Mouse (Mus musculus) fat pad, adult 2 months (tissue): Measurements from ENCODE around the gene Kcnd3.

Source experiments
- DNase-seq: peaks from one replicate; pipeline ENCODE4 v3.0.0-alpha.2; 2011; ENCODE audit warnings: low read depth, low spot score; ENCODE audit errors: extremely low read depth

The Kcnd3 gene

DNA sequence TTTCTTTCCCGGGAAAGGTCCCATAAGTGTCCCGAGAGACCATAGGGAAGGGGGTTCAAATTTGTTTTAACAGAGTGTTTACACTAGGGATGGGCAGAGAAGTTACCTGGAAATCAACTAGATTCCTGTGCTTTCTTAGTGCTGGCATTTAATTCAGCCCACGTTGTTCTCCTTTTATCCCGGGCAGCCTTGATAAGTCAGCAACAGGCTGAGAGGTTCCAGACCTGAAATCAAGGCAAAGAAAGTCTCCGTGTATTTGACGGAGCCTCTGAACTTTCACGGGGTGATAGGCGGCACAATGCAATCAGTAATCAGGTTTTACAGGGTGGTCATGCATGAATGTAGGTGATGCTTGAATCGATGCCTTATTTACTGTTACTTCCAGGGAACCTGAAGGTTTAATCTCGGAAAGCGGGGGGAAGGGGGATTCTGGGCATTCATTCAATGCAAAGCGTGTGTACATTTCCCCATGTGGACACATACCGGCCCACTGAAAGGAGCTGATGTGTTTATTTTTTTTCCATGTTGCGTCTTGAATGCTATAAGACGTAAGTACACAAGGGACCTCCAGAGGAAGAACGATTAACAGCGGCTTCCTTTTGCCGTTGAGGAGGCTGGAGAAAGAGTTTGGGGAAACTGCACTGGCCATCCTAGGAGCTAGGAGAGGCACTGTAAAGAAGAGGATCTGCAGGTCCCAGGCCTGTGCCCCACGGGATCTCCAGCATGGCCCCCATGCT lies 1.3 kb downstream of the Kcnd3 start:
- no peak for DNase-seq

GRCm38 (mm10) chr3:105457657-105458056 lies 5.5 kb downstream of the Kcnd3 start:
- no peak for DNase-seq

DNA sequence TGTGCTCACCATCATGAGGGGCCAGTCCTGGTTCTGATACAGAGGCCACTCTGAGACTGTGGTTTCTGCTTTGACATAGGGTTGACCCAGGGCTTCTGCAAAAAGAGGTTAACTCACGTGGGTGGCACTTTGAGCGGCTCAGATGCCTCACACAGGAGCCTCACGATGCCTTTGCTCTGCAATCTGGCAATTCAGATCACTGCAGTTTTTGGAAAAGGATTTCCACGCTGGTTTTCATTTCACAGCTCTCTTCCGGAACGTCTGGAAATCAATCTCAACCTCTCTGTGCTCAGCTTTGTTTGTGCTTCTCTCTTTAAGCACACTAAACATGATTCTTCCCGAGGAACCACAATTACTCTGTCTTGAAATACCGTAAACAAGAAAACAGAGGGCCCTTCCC lies 14.4 kb downstream of the Kcnd3 start:
- no peak for DNase-seq

DNA sequence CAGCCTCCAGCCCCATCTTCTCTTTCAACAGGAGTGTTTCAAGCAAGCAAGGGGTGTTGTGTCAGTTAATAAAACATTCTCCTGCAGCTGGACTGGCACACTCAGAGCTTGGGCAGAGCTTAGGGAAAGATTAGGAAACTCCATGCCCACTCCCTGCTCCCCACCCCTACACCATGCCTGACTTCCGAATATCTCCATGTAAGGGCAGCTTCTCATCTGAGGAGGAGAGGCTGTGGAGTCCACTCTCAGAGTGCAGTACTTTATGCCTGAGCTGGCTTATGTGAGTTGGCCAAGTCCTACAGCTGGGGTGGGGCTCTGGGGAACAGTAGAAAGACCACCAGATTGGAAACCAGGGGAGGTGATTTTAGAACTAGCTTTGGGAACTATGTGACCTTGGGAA lies 20.4 kb downstream of the Kcnd3 start:
- DNase-seq = no peak

- no peak for DNase-seq
These were observed 24.3 kb downstream of the Kcnd3 start for GRCm38 (mm10) chr3:105476408-105476807.

GRCm38 (mm10) chr3:105478876-105479275 lies 26.7 kb downstream of the Kcnd3 start:
- DNase-seq = no peak

- no peak for DNase-seq
These were observed 29.3 kb downstream of the Kcnd3 start for GRCm38 (mm10) chr3:105481419-105481818.

- no peak for DNase-seq
These were observed 31.5 kb downstream of the Kcnd3 start for GRCm38 (mm10) chr3:105483651-105484052.

DNA sequence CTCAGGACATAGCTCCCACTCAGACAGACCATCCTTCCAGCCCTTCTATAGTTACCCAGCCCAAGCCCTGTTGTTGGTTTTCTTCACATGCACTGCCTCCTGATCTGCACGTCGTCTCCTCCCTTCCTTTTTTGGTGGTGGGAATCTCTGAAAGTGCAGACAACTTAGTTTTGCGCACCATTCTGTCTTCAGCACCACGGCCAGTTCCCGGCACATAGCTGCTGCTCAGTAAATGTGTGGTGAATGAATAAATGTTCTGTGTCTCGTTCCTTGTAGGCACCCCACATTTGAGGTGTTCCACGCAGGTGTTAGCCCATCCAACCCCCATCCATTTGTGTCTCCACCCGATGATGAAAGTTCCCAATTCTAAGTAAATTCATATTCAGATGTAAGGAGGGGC lies 35.0 kb downstream of the Kcnd3 start:
- DNase-seq = no peak

DNA sequence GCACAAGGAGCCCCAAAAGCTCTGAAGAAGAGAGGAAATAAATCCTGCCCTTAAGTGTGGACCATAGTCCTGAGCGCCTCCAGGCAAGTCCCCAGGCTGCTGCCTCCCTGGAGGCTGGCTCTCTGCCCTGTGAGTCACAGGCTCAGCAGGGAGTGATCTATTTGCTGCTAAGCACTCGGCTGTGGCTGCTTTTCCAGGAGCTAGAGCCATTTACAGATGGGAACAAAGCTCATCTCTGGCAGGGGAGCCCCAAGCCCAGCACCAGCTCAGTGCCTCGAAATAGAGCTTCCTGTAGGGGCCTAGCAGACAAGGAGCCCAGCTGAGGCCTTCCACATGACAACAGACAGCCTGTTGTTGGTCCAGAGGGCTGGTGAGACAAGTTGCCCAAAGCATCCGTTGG lies 37.5 kb downstream of the Kcnd3 start:
- no peak for DNase-seq

DNA sequence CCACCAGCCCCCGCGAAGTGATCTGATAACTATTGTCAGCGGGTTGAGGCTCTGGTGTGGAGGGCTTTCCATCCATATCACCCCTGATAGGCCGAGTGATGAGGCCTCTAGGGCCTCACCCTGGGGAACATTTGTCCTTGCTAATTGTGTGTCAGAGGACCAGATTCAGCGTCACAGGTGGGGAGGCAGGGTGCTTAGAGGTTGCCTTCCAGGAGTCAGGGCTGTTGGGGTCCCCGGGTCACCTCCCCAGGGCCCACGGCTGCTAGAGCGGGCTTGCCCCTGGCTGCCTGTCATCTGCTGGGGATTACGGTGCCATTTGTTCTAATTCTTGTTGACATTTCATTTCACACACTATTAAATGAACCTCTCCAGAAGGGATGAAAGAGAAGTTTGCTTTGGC lies 42.8 kb downstream of the Kcnd3 start:
- DNase-seq = no peak

DNA sequence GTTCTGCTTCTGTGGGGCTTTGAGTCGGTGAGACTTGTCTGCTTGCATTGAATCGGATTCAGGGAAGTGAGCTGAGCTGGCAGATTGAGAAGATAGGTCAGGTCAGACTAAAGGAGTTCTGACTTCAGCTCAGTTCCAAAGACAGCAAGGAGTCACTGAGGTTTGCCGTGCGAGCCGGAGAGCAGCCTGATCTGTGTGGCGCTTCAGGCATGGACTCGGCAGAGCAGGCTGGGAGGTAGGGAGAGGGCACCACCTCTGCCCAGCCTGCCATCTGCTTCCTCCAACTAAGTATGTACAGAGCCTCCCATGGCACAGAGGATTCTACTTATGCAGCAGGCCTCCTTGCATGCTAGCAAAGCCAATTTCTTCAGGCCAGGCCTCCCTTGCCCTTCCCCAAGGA lies 44.1 kb downstream of the Kcnd3 start:
- DNase-seq = no peak

DNA sequence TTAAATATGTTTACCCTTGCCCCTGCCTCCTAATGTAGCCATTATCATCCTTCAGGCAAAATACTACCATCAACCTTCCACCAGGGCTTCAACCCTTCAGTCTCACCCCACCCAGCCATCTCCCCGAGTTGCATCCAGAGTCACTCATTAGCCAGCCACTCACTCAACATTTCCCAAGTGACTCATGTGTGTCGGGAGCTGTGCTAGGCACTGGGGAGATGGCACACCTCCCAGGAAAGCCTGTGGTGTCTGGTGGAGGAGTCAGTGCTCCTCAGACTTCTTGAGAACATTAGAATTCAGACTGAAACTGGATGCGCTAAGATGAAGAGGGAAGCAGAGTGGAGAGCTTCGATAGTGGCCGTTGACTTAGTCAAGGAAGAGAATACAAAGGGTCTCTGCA lies 44.8 kb downstream of the Kcnd3 start:
- no peak for DNase-seq

- DNase-seq = no peak
These were observed 48.9 kb downstream of the Kcnd3 start for GRCm38 (mm10) chr3:105501071-105501470.

DNA sequence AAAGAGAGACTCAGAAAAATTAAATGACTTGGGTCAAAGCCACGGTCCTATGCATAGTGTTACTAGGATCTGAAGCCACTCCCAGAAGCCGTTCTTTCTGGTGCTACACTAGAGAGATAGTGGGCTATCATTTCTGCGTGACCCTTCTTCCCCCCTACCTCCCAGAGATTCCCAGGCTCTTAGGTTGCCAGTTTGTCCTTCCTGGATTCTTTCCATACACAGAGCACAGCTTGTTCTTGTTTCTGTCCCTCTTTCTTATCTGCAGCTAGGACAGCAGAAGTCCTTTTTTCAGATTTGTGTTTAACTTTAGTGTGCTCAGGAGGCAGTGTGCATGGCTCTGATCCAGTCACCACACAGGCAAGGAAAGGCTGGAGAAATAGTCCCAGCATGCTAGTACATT lies 52.1 kb downstream of the Kcnd3 start:
- DNase-seq = no peak

GRCm38 (mm10) chr3:105505161-105505872 lies 53.2 kb downstream of the Kcnd3 start:
- DNase-seq = no peak

GRCm38 (mm10) chr3:105505873-105506170 lies 53.7 kb downstream of the Kcnd3 start:
- no peak for DNase-seq

DNA sequence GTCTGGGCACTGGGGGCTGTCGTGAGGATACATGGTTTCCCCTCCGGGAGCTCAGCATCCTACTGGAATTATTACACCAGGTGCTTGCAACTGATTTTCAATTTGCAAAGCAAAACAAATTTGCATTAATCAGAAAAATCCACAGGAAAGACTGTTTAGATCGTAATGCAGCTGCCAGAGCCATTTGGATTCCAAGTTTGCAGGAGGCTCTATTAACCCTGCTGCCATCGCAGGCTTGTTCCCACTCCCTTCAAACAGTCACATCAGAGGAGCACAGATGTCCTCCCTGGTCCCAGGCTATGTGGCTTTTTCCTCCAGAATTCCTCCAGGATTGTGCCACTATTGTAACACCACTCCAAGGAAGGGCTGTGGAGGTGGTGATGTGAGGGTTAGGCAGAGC lies 54.5 kb downstream of the Kcnd3 start:
- no peak for DNase-seq

- DNase-seq = no peak
These were observed 57.2 kb downstream of the Kcnd3 start for GRCm38 (mm10) chr3:105509321-105509720.

DNA sequence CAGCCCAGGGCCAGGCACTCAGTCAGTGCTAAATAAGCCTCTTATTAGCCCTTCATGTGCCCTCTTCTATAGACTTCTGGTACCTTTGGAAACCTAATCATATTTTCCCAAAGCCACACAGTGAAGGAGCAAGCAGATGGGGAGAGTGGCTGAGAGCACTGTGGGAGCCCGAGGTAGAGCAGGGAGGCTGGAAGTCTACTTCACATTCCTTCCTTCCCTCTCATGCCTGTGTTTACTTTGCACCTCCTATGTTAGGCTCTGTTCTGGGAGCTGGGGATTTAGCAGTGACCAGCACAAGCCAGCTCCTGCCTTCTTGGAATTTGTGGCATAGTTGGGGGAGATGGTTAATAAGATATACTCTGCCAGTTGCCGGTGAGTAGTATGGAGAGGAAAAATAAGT lies 59.7 kb downstream of the Kcnd3 start:
- DNase-seq = no peak

DNA sequence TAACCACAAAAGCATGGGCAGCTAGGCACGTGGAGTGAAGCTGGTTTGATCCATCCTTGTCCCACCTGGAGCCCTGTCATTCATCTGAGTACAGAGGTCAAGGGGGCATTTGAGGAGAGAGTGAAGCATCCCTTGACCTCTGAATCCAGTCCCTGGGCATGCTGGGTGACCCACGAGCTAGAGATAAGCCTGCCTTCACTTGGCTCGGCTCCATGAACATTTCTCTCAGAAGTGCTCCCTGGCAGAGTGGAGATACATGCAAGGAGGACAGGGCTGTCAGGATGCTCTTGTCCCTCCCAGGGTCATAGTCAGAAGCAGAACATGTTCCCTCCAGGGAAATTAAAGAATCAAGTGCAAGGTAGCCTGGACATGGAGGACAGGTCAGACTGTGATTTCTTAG lies 62.1 kb downstream of the Kcnd3 start:
- DNase-seq = no peak

DNA sequence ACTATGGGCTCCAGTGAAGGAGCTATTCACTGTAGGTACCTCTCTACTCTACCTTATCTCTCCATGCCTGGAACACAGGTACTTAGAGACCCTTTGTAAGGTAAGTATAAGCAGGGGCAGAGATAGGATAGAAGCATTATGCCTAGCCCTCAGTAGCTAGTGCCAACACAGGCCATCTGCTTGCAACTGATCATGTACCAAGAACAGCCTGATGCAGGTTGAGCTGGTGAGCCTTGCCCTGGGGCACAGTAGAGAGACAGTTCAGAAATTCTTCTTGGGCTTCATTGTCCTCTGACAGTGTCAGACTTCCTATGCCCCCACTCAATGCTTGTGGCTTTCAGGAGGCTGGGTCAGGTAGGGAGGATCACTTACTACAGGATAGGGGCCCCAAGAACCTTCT lies 62.9 kb downstream of the Kcnd3 start:
- no peak for DNase-seq

DNA sequence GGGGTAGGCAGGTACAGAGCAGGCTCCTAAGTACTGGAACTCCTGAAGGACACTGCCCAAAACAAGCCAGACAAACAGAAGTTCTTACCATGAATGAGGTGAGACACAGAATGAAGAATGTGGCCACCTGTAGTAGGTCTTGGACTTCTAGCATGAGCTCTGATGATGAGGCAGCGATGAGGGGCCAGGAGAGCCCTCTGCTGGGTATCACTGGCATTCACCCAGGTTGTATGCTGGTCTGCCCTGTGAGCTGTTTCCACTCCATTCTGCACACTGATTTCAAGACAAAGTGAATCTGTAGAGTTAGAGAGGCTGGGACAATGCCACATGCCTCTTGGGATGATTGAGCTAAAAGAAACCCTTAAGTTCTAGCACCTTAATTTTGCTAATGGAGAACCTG lies 63.5 kb downstream of the Kcnd3 start:
- no peak for DNase-seq
